Mouse (Mus musculus) splenic B cell, adult 2 months (primary cell): Measurements from ENCODE around the gene Cdkal1.

Source experiments
- DNase-seq: peaks from one replicate; pipeline ENCODE4 v3.0.0-alpha.2; 2011; ENCODE audit warnings: low read depth, low spot score
- H3K27me3 ChIP-seq: 2 replicates; pipeline ENCODE4 v1.6.1; 2012; ENCODE audit warnings: mild to moderate bottlenecking, low read length, moderate library complexity, mixed read lengths; ENCODE audit not compliant: control insufficient read depth, poor library complexity, insufficient read depth, severe bottlenecking
- H3K36me3 ChIP-seq: 2 replicates; pipeline ENCODE4 v1.6.1; 2012; ENCODE audit warnings: mild to moderate bottlenecking, low read length, moderate library complexity, mixed read lengths; ENCODE audit not compliant: control insufficient read depth, poor library complexity, insufficient read depth, severe bottlenecking

Cdkal1 gene

DNA sequence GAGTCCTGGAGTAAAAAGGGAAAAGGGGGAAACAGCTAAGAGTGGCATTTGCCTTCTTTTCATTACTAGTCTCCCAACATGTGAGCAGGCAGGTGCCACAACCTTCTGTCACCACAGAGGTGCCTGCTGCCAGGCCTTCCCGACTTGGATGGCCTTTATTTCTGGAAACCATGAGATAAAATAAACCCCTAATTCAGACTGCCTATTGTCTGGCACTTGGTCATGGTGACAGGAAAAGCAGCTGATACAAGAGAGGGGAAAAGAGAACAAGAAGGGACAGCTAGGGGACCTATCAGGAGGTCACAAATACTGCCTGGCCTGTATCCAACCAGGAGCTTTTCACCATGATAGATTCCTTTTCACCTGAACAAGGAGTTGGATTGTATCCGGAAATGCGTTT is 466.6 kb downstream of the Cdkal1 start:
- Histone ChIP-seq H3K27me3 (no peaks in the 10 kb centered on the region), H3K36me3 (no peaks in the 10 kb centered on the region)
- DNase-seq: no peak

- DNase-seq: no peak
- Histone ChIP-seq H3K27me3 (no peaks in the 10 kb centered on the region), H3K36me3 (no peaks in the 10 kb centered on the region)
Measured at GRCm38 (mm10) chr13:29377572-29377971, 477.9 kb downstream of the Cdkal1 start.

GRCm38 (mm10) chr13:29371916-29372315 is 483.6 kb downstream of the Cdkal1 start:
- Histone ChIP-seq H3K36me3 (no peaks in the 10 kb centered on the region; the same call in 1 of the 2 replicates), H3K27me3 (no peaks in the 10 kb centered on the region)
- no peak for DNase-seq

GRCm38 (mm10) chr13:29371466-29371771 is 484.1 kb downstream of the Cdkal1 start:
- no peak for DNase-seq
- no peaks in the 10 kb centered on the region for H3K27me3 ChIP-seq
- H3K36me3 ChIP-seq: no peaks in the 10 kb centered on the region; the same call in 1 of the 2 replicates

DNA sequence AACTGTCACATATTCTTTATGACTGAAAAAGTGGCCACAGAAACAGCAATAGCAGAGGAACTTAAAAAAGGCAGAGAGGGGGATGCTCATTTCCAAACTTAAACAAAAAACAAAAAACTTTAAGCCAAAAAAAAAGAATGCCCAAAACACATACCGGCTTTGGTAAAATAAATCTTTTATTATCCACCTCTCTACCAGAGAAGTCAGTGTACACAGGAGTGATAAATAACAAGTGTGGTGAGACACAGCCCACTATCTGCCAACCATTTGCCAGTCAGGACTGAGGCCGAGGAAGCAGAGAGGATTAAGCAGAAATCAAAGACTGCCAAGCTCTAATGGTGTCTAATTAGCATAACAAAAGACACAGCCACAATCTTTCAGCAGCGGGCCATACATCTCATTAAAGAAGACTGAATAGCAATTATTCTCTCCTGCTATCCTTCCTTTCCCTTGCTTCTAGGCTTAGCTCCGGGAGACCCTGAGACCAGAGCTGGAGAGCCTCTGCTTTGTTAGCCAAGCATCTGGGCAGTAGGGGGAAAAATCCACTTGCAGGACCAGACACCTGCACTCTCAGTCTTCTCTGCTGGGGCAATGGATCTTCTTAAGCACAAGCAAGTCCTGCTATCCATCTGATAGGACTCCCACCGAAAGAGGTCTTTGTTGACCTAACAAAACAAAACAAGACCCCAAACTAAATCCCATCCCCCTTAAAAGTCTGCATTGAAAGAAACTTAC is 484.6 kb downstream of the Cdkal1 start:
- Histone ChIP-seq H3K27me3 (no peaks in the 10 kb centered on the region), H3K36me3 (no peaks in the 10 kb centered on the region; the same call in 1 of the 2 replicates)
- no peak for DNase-seq

GRCm38 (mm10) chr13:29368806-29369205 is 486.7 kb downstream of the Cdkal1 start:
- H3K36me3 ChIP-seq: no peaks in the 10 kb centered on the region; the same call in 1 of the 2 replicates
- no peaks in the 10 kb centered on the region for H3K27me3 ChIP-seq
- no peak for DNase-seq

- Histone ChIP-seq H3K36me3 (no peaks in the 10 kb centered on the region; the same call in 1 of the 2 replicates), H3K27me3 (no peaks in the 10 kb centered on the region)
- DNase-seq: no peak
Measured at GRCm38 (mm10) chr13:29364901-29365625, 490.4 kb downstream of the Cdkal1 start.

DNA sequence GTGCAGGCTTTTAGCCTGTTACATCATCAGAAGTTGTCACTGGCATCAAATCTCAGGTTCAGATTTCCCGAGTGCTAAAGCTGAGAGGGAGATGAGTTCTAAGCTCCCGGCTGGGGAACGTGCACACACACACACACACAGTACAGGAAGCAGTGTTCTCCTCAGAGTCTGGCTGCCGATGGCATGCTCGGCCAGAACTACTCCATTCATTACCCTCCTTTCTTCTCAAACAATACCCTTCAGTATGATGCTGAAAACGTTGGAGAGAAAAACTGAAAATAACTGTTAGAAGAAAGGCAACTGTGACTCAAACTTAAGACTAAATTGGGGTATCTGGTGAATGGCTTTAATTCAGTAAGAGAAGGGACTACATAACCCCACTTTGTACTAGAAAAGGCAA is 491.5 kb downstream of the Cdkal1 start:
- Histone ChIP-seq H3K27me3 (no peaks in the 10 kb centered on the region), H3K36me3 (no peaks in the 10 kb centered on the region)
- no peak for DNase-seq

DNA sequence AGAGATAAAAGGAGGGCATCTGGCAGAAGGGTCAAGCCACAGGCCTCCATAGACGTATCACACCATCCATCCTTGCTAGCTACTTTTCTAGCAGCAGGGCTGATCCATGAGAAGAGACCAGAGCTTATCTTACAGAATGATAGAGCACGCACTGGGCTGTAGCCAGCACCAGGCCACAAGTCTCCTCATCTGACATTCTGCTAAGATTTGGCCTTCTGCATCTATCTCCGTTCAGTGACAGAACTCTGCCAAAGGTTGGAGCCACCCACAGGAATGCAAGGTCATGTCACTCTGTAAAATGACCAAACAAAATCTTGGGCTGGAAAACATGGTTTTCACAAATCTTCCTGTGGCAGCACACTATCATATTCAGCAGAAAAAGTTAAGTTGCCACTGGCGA is 493.6 kb downstream of the Cdkal1 start:
- Histone ChIP-seq H3K27me3 (no peaks in the 10 kb centered on the region), H3K36me3 (no peaks in the 10 kb centered on the region)
- no peak for DNase-seq

DNA sequence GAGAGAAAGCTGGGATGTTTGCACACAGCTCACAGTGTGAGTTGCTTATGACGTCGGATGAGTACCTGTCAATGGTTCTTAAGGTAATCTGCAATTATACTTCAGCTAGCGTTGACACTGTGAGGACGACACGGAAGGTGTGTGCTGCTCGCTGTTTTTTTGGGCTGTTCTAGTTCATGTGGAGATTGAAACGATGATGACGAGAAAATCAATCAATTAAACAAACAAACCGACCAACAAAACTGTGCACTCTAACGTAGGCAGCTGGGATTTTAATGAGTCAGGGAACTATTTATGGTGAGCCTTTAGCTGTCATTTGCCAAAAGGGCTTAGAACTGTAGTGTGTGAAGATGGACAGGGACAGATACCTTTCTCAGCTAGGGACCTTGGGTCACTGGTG is 494.6 kb downstream of the Cdkal1 start:
- DNase-seq: no peak
- Histone ChIP-seq H3K27me3 (no peaks in the 10 kb centered on the region), H3K36me3 (no peaks in the 10 kb centered on the region)

DNA sequence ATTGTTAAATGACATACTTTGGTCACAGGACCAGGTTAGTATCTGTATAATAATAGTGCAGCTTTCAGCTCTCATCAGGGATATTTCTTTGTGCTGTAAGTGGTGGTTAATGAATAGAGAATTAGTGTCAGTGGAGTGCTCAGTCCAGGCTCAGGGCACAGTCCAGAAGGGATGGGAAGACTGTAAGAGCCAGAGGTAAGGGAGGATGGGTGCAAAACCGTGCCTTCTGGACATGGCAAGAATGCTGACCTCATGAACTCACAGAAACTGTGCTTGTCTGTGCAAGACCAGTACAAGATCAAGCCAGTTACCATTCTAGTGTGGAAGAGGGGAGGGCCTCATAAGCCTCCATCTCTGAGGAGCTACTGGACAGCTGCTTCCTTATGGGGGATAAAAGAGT is 496.1 kb downstream of the Cdkal1 start:
- DNase-seq: no peak
- Histone ChIP-seq H3K36me3 (no peaks in the 10 kb centered on the region), H3K27me3 (no peaks in the 10 kb centered on the region)

DNA sequence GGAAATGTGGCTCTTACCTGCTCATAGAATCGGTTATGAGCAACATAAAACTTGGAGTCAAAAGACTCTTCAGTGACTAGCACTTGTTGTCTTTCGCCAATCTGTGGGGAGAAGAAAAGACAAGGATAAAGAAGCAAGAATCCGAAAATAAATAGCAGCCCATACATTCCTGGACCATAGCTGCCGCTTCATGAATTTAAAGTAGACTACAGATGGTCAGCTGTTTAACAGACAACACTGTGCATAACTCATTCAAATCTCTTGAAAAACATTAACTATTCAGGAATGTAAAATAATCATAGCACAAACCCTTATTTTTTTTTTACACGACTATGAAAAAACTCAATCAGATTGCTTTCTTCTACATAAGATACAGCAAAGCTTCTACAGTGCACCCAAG is 498.0 kb downstream of the Cdkal1 start:
- Histone ChIP-seq H3K27me3 (no peaks in the 10 kb centered on the region), H3K36me3 (peaks cover 4% of the 10 kb centered on the region; the same call in 1 of the 2 replicates)
- no peak for DNase-seq

DNA sequence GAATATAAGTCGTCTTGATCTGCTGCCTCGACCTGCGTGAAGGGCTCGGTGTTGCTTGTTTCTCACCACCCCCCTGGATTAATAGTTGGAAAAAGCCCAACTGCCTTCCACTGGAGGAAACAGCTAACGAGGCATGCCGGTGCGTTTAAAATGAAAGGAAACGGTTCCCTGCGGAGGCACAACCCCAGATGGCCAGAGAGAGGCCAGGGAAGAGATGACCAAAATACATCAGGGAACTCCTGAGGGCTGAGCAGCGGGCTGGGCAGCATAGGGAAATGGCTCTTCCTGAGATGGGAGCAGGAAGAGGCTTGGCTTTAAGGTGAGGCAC is 499.4 kb downstream of the Cdkal1 start:
- Histone ChIP-seq H3K36me3 (peaks cover 6% of the 10 kb centered on the region; the same call in 1 of the 2 replicates), H3K27me3 (no peaks in the 10 kb centered on the region)
- no peak for DNase-seq

- no peaks in the 10 kb centered on the region for H3K27me3 ChIP-seq
- DNase-seq: no peak
- peaks cover 6% of the 10 kb centered on the region; the same call in 1 of the 2 replicates for H3K36me3 ChIP-seq
Measured at GRCm38 (mm10) chr13:29355484-29356157, 499.9 kb downstream of the Cdkal1 start.

- Histone ChIP-seq H3K27me3 (no peaks in the 10 kb centered on the region), H3K36me3 (peaks cover 6% of the 10 kb centered on the region; the same call in 1 of the 2 replicates)
- no peak for DNase-seq
Measured at GRCm38 (mm10) chr13:29354943-29355342, 500.5 kb downstream of the Cdkal1 start.
